Mouse (Mus musculus) MEL (cell line): ENCODE results near the gene Dync1i2. TPM values are rescaled to one million over a fixed set of nuclear protein-coding genes. Genes with fewer than 3 reads are reported as not detected.

Experiments
- DNase-seq: peaks from one replicate; pipeline ENCODE4 v3.0.0; 2011; ENCODE audit warnings: low read depth, low spot score
- H3K27ac ChIP-seq: 2 replicates; pipeline ENCODE4 v1.5.1; 2012; ENCODE audit warnings: low read depth, mild to moderate bottlenecking, control low read depth, low read length, moderate library complexity; ENCODE audit not compliant: control insufficient read depth
- H3K27me3 ChIP-seq, 2 experiments: fragments of 150-350 bp in 1 of 2; sonication (generic) in 1 of 2; 2 replicates each; pipeline ENCODE4 v1.6.1; 2012; ENCODE audit warnings: low read length in 2 of 2, mild to moderate bottlenecking in 2 of 2, improper control_type of control experiment in 1 of 2, moderate library complexity in 1 of 2; ENCODE audit not compliant: insufficient read depth in 2 of 2, control insufficient read depth in 1 of 2
- H3K36me3 ChIP-seq, 2 experiments: 2 replicates each; pipeline ENCODE4 v1.6.1; 2012 to 2014; ENCODE audit warnings: low read length in 2 of 2, improper control_type of control experiment in 1 of 2, inconsistent platforms in 1 of 2, mild to moderate bottlenecking in 1 of 2; ENCODE audit not compliant: insufficient read depth in 2 of 2, control insufficient read depth in 1 of 2
- H3K4me1 ChIP-seq, 2 experiments: fragments of 150-350 bp in 1 of 2; sonication (generic) in 1 of 2; 2 replicates each; pipeline ENCODE4 v1.6.1; 2012; ENCODE audit warnings: low read length in 2 of 2, improper control_type of control experiment in 1 of 2, mild to moderate bottlenecking in 1 of 2; ENCODE audit not compliant: insufficient read depth in 2 of 2, control insufficient read depth in 1 of 2
- H3K4me3 ChIP-seq, 2 experiments: fragments of 150-350 bp in 1 of 2; sonication (generic) in 1 of 2; 2 replicates each; pipeline ENCODE4 v1.5.1; 2012; ENCODE audit warnings: low read depth in 2 of 2, low read length in 2 of 2, mild to moderate bottlenecking in 2 of 2, moderate library complexity in 2 of 2, control low read depth in 1 of 2, improper control_type of control experiment in 1 of 2; ENCODE audit not compliant: control insufficient read depth in 1 of 2, insufficient read depth in 1 of 2
- H3K79me2 ChIP-seq: 2 replicates; pipeline ENCODE4 v1.6.1; 2012; ENCODE audit warnings: mild to moderate bottlenecking, low read length, moderate library complexity; ENCODE audit not compliant: control insufficient read depth, poor library complexity, insufficient read depth
- H3K9ac ChIP-seq: 2 replicates; pipeline ENCODE4 v1.6.1; 2012; ENCODE audit warnings: low read depth, mild to moderate bottlenecking, control low read depth, low read length, moderate library complexity; ENCODE audit not compliant: control insufficient read depth, poor library complexity, severe bottlenecking
- H3K9me3 ChIP-seq: fragments of 150-350 bp; sonication (generic); replicated peaks from 2 replicates; pipeline ENCODE4 v1.6.1; 2012; ENCODE audit warnings: mild to moderate bottlenecking, low read length, improper control_type of control experiment, moderate library complexity; ENCODE audit not compliant: insufficient read depth
- CHD1 ChIP-seq: IDR thresholded peaks from 2 replicates; pipeline ENCODE4 v1.6.1; 2012; ENCODE audit warnings: low read depth, mild to moderate bottlenecking, inconsistent platforms, low read length, improper control_type of control experiment
- CTCF ChIP-seq, 3 experiments: IDR thresholded peaks in 2 of 3; conservative IDR thresholded peaks in 1 of 3; 2 replicates each; pipeline ENCODE4 v1.5.1; 2011 to 2012; ENCODE audit warnings: low read length in 3 of 3, low read depth in 2 of 3, mild to moderate bottlenecking in 2 of 3, improper control_type of control experiment in 1 of 3, inconsistent platforms in 1 of 3, mixed read lengths in 1 of 3, moderate library complexity in 1 of 3; ENCODE audit not compliant: control insufficient read depth in 1 of 3, insufficient read depth in 1 of 3, poor library complexity in 1 of 3, severe bottlenecking in 1 of 3
- E2F4 ChIP-seq: IDR thresholded peaks from 2 replicates; pipeline ENCODE4 v1.6.1; 2011; ENCODE audit warnings: low read depth, low read length, improper control_type of control experiment, borderline replicate concordance
- ELF1 ChIP-seq: IDR thresholded peaks from 2 replicates; pipeline ENCODE4 v1.6.1; 2014; ENCODE audit warnings: low read depth, mild to moderate bottlenecking, inconsistent platforms, low read length, improper control_type of control experiment, moderate library complexity
- EP300 ChIP-seq, 2 experiments: IDR thresholded peaks; 2 replicates each; pipeline ENCODE4 v1.6.1; 2011; ENCODE audit warnings: improper control_type of control experiment in 2 of 2, low read length in 2 of 2, low read depth in 1 of 2, mild to moderate bottlenecking in 1 of 2
- GABPA ChIP-seq: IDR thresholded peaks from 2 replicates; pipeline ENCODE4 v1.6.1; 2012; ENCODE audit warnings: low read depth, mild to moderate bottlenecking, inconsistent platforms, low read length, improper control_type of control experiment, moderate library complexity
- HCFC1 ChIP-seq: IDR thresholded peaks from 2 replicates; pipeline ENCODE4 v1.6.1; 2012; ENCODE audit warnings: low read depth, mild to moderate bottlenecking, inconsistent platforms, low read length, improper control_type of control experiment, moderate library complexity
- KAT2A ChIP-seq: conservative IDR thresholded peaks from 2 replicates; pipeline ENCODE4 v1.6.1; 2012; ENCODE audit warnings: low read depth, low read length, improper control_type of control experiment, inconsistent platforms
- MAFK ChIP-seq: IDR thresholded peaks from 2 replicates; pipeline ENCODE4 v1.6.1; 2011; ENCODE audit warnings: low read depth, mild to moderate bottlenecking, low read length, improper control_type of control experiment, borderline replicate concordance
- MAZ ChIP-seq: IDR thresholded peaks from 2 replicates; pipeline ENCODE4 v1.6.1; 2012; ENCODE audit warnings: low read depth, mild to moderate bottlenecking, inconsistent platforms, low read length, improper control_type of control experiment
- MEF2A ChIP-seq: IDR thresholded peaks from 2 replicates; pipeline ENCODE4 v1.6.1; 2014; ENCODE audit warnings: low read depth, mild to moderate bottlenecking, inconsistent platforms, low read length, improper control_type of control experiment; ENCODE audit not compliant: poor library complexity, insufficient replicate concordance, severe bottlenecking; ENCODE audit errors: extremely low read depth
- MXI1 ChIP-seq: IDR thresholded peaks from 2 replicates; pipeline ENCODE4 v1.6.1; 2011; ENCODE audit warnings: mild to moderate bottlenecking, low read depth, low read length, improper control_type of control experiment
- MYC ChIP-seq: IDR thresholded peaks from 2 replicates; pipeline ENCODE4 v1.6.1; 2011; ENCODE audit warnings: low read depth, mild to moderate bottlenecking, low read length, improper control_type of control experiment, moderate library complexity
- NELFE ChIP-seq: IDR thresholded peaks from 2 replicates; pipeline ENCODE4 v1.6.1; 2011; ENCODE audit warnings: low read depth, low read length, improper control_type of control experiment
- POLR2A ChIP-seq, 2 experiments: IDR thresholded peaks; 2 replicates each; pipeline ENCODE4 v1.6.1; 2011 to 2012; ENCODE audit warnings: low read length in 2 of 2, mild to moderate bottlenecking in 2 of 2, control low read depth in 1 of 2, improper control_type of control experiment in 1 of 2, low read depth in 1 of 2, moderate library complexity in 1 of 2; ENCODE audit not compliant: control insufficient read depth in 1 of 2, insufficient read depth in 1 of 2, poor library complexity in 1 of 2
- RCOR1 ChIP-seq: IDR thresholded peaks from 2 replicates; pipeline ENCODE4 v1.6.1; 2012; ENCODE audit warnings: low read depth, mild to moderate bottlenecking, inconsistent platforms, low read length, improper control_type of control experiment
- SMC3 ChIP-seq: IDR thresholded peaks from 2 replicates; pipeline ENCODE4 v1.6.1; 2011; ENCODE audit warnings: low read depth, low read length, improper control_type of control experiment
- TAL1 ChIP-seq: IDR thresholded peaks from 2 replicates; pipeline ENCODE4 v1.6.1; 2012; ENCODE audit warnings: mild to moderate bottlenecking, inconsistent platforms, low read length, moderate library complexity, mixed read lengths
- UBTF ChIP-seq: IDR thresholded peaks from 2 replicates; pipeline ENCODE4 v1.6.1; 2012; ENCODE audit warnings: low read depth, mild to moderate bottlenecking, inconsistent platforms, low read length, improper control_type of control experiment, moderate library complexity, borderline replicate concordance; ENCODE audit not compliant: insufficient read depth
- USF1 ChIP-seq: IDR thresholded peaks from 2 replicates; pipeline ENCODE4 v1.6.1; 2014; ENCODE audit warnings: low read depth, mild to moderate bottlenecking, inconsistent platforms, low read length, improper control_type of control experiment, moderate library complexity
- USF2 ChIP-seq, 2 experiments: IDR thresholded peaks; 2 replicates each; pipeline ENCODE4 v1.6.1; 2011 to 2012; ENCODE audit warnings: improper control_type of control experiment in 2 of 2, low read length in 2 of 2, borderline replicate concordance in 1 of 2, inconsistent platforms in 1 of 2, low read depth in 1 of 2, mild to moderate bottlenecking in 1 of 2; ENCODE audit not compliant: insufficient read depth in 1 of 2
- ZC3H11A ChIP-seq: IDR thresholded peaks from 2 replicates; pipeline ENCODE4 v1.6.1; 2012; ENCODE audit warnings: low read depth, mild to moderate bottlenecking, inconsistent platforms, low read length, improper control_type of control experiment
- ZKSCAN1 ChIP-seq: IDR thresholded peaks from 2 replicates; pipeline ENCODE4 v1.6.1; 2012; ENCODE audit warnings: low read depth, mild to moderate bottlenecking, inconsistent platforms, low read length, improper control_type of control experiment, moderate library complexity
- ZMIZ1 ChIP-seq: IDR thresholded peaks from 2 replicates; pipeline ENCODE4 v1.6.1; 2012; ENCODE audit warnings: low read depth, mild to moderate bottlenecking, inconsistent platforms, low read length, improper control_type of control experiment, moderate library complexity
- ZNF384 ChIP-seq: IDR thresholded peaks from 2 replicates; pipeline ENCODE4 v1.6.1; 2012; ENCODE audit warnings: low read depth, mild to moderate bottlenecking, inconsistent platforms, low read length, improper control_type of control experiment
- polyA plus RNA-seq, 2 experiments: library from polyadenylated mRNA; stranded (reverse) in 1 of 2; unstranded in 1 of 2; fragments of >175 nt in 1 of 2; fragments of >200 nt in 1 of 2; gene quantifications; 2 replicates each; pipeline versions ENCODE4 v1.2.1 to v1.2.4; 2012; ENCODE audit warnings: low replicate concordance in 2 of 2, low read depth in 1 of 2; ENCODE audit not compliant: insufficient read length in 2 of 2, insufficient read depth in 1 of 2, missing spikeins in 1 of 2
- total RNA-seq: library from RNA; depleted of rRNA; stranded (reverse); fragments of 300-350 nt; gene quantifications from 2 replicates; pipeline ENCODE4 v1.2.3, GENCODE M21; 2012

The Dync1i2 gene
- total and polyA plus RNA-seq, 3 experiments: 21.8 to 156 (median 59.1) TPM

GRCm38 (mm10) chr2:71244807-71245206 lies 33.3 kb downstream of the Dync1i2 start:
- no peak overlapping the region for H3K27ac ChIP-seq
- H3K4me1 ChIP-seq: no peaks in the 10 kb centered on the region; a peak in 1 of 4 replicates
- H3K27me3 ChIP-seq: no peaks in the 10 kb centered on the region
- H3K9ac ChIP-seq: no peak overlapping the region
- H3K9me3 ChIP-seq: no peaks in the 10 kb centered on the region
- no peak overlapping the region for H3K4me3 ChIP-seq
- TF ChIP-seq MEF2A: no peak
- no peak for TF ChIP-seq E2F4
- no peak for TF ChIP-seq RCOR1
- TF ChIP-seq GABPA: no peak
- TF ChIP-seq EP300 (IDR thresholded peaks at IDR 0.05; ENCODE audit: low read depth in 1 of 2, low read length in 2 of 2): no peak
- no peak for TF ChIP-seq POLR2A (IDR thresholded peaks at IDR 0.05; ENCODE audit: control insufficient read depth in 1 of 2, insufficient read depth in 1 of 2, low read depth in 1 of 2, low read length in 2 of 2, poor library complexity in 1 of 2)
- no peak for TF ChIP-seq KAT2A
- no peak for TF ChIP-seq TAL1
- TF ChIP-seq CTCF (IDR thresholded peaks at IDR 0.05 in 2 of 3, conservative IDR thresholded peaks at IDR 0.05 in 1 of 3; ENCODE audit: control insufficient read depth in 1 of 3, insufficient read depth in 1 of 3, low read depth in 2 of 3, low read length in 3 of 3, poor library complexity in 1 of 3, severe bottlenecking in 1 of 3): no peak
- no peak for TF ChIP-seq USF2 (IDR thresholded peaks at IDR 0.05; ENCODE audit: borderline replicate concordance in 1 of 2, insufficient read depth in 1 of 2, low read depth in 1 of 2, low read length in 2 of 2)
- TF ChIP-seq MAFK: no peak
- TF ChIP-seq MYC: no peak
- TF ChIP-seq MXI1: no peak
- TF ChIP-seq NELFE: no peak
- no peak for TF ChIP-seq SMC3
- TF ChIP-seq ZKSCAN1: no peak
- TF ChIP-seq ZNF384: no peak
- TF ChIP-seq, all 39 proteins: peak for 0
- Histone ChIP-seq H3K36me3 (peaks cover 0 to 26% of the 10 kb centered on the region in 2 experiments; a peak in 2 of 4 replicates), H3K79me2 (no peaks in the 10 kb centered on the region; the same call in 1 of the 2 replicates)
- no peak for DNase-seq

- Histone ChIP-seq H3K79me2 (no peaks in the 10 kb centered on the region; the same call in 1 of the 2 replicates), H3K9ac (no peak overlapping the region), H3K9me3 (no peaks in the 10 kb centered on the region), H3K4me3 (no peak overlapping the region), H3K27me3 (no peaks in the 10 kb centered on the region), H3K27ac (no peak overlapping the region), H3K4me1 (no peaks in the 10 kb centered on the region; a peak in 1 of 4 replicates), H3K36me3 (peaks cover 0 to 25% of the 10 kb centered on the region in 2 experiments; a peak in 2 of 4 replicates)
- no peak for DNase-seq
- TF ChIP-seq HCFC1 (no peak), KAT2A (no peak), E2F4 (no peak), TAL1 (no peak), MAZ (no peak), ELF1 (no peak), ZMIZ1 (no peak), MAFK (no peak), USF1 (no peak), CHD1 (no peak), NELFE (no peak), ZC3H11A (no peak), EP300 (IDR thresholded peaks at IDR 0.05; ENCODE audit: low read depth in 1 of 2, low read length in 2 of 2) (no peak), UBTF (no peak)
Measured at GRCm38 (mm10) chr2:71245416-71245815, 33.9 kb downstream of the Dync1i2 start.
